Mouse (Mus musculus): Measurements from ENCODE around the gene Tubgcp3. TPM values are rescaled to one million over a fixed set of nuclear protein-coding genes. Genes with fewer than 3 reads are reported as not detected.

Tubgcp3 gene
- 10 to 100 TPM; 51.2 to 56.5 TPM for polyA plus RNA-seq (2017; shearing (Covaris generic))

DNA sequence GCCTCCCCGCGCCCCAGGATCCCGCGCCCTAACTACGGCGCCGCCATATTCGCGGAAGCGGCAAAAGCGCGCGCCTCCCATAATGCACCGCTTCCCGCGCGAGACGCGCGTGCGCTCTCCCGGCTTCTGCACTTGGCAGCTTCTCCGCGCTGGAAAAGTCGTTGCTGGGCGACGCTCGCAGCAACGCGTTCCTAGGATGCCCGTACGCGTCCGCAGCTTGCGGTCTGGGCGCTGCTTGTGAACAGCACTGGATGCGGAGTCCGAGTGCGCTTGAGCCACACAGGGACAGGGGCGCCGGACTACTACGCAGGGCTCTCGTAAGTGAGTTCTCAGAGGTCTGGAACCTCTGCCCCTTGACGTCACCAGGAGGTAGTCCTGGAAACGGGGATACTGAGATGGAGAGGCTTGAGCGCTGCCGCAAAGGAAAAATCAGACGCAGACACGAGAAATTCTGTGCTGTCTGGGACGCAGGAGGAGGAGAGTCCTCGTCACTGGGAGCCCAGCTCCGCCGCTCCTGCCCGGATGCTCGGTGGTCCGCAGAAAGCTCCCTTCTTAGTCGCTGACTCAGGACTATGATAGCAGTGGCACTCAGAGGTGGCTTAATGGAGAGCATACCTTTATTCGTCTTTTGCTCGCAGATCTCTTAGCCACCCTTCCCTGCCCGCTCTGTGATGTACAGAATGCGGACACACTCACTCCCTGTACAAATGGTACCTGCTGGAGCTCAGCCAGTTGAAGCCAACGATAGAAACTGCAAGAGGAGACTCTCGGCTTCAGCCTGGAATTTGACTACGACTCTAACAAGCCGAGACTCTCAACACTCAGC, at the start of gene Tubgcp3:
TSS of gene Tubgcp3 (minus strand) at position 193 of the 826 bp plus-strand sequence.

DNA sequence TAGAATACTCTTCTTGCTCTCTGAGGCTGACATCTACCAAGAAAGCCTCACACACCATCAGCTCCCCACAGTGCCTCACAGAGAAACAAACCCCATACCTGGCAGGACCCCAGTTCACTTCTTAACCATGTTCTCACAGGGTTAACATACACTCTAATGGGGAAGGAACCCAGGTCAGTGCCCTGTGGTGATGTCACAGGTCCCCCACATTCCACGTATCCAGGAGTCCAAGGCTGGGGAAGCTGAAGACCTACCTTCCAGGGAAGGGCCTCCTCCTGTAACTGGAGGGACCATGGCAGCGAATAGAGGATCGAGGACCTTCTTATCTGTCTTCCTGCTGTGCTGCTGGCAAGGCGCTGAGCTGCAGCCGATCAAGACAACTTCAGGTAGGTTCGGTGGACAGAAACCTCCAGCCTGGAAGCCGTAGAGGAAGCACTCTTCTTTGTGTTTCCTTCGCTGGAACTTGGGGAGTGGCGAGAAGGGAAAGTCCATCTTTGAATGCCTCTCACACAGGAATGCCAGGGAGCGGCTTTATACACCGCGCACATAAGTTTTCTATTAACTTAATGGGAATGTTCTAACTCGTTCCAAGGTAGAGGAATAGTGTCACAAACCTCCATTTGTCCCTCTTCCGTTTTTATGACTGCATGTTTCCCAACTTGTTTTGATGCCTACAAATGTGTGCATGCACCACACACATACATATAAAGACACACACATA, 99.1 kb downstream of the Tubgcp3 start, which contains the start of gene Spaca7:
TSS of gene Spaca7 (plus strand) at position 216 of the 721 bp plus-strand sequence.

Other genes with a start within 250 kb of the Tubgcp3 start
- gene Spaca7, start 99.2 kb downstream of the Tubgcp3 start, polyA plus RNA-seq (2017; shearing (Covaris generic)), result under 1 TPM in 1 of 2 experiments, not detected in 1; 0.40 TPM
- gene Atp11a, start 84.8 kb upstream of the Tubgcp3 start, polyA plus RNA-seq (2017; shearing (Covaris generic)), result 10 to 100 TPM; 17.0 to 18.2 TPM
- gene Mcf2l, start 201.6 kb upstream of the Tubgcp3 start, polyA plus RNA-seq (2017; shearing (Covaris generic)), result 1 to 10 TPM; 1.2 to 7.8 TPM

Measured in inflammation-experienced regulatory T-cells (primary cell).